Mouse (Mus musculus) splenic B cell, adult 2 months (primary cell): ENCODE data around the gene Cend1.
A peak's percentile ranks its signal among the peaks of the same experiment; 100 is the strongest.
"Not testable (repeated sequence)": the region's sequence is repeated elsewhere in the genome, so short reads cannot be mapped to it uniquely, and the experiment has no call there.

Experiments
- DNase-seq: peaks from one replicate; pipeline ENCODE4 v3.0.0-alpha.2; 2011; ENCODE audit warnings: low read depth, low spot score
- H3K27me3 ChIP-seq: 2 replicates; pipeline ENCODE4 v1.6.1; 2012; ENCODE audit warnings: mild to moderate bottlenecking, low read length, moderate library complexity, mixed read lengths; ENCODE audit not compliant: control insufficient read depth, poor library complexity, insufficient read depth, severe bottlenecking
- H3K36me3 ChIP-seq: 2 replicates; pipeline ENCODE4 v1.6.1; 2012; ENCODE audit warnings: mild to moderate bottlenecking, low read length, moderate library complexity, mixed read lengths; ENCODE audit not compliant: control insufficient read depth, poor library complexity, insufficient read depth, severe bottlenecking

Cend1 gene

GRCm38 (mm10) chr7:141458661-141459060 lies 29.4 kb upstream of the Cend1 start:
- DNase-seq = no peak
- peaks cover 10% of the 10 kb centered on the region for H3K36me3 ChIP-seq
- H3K27me3 ChIP-seq = no peaks in the 10 kb centered on the region

GRCm38 (mm10) chr7:141457986-141458660 lies 28.8 kb upstream of the Cend1 start:
- DNase-seq = peak; percentile 81
- H3K36me3 ChIP-seq = peaks cover 10% of the 10 kb centered on the region
- no peaks in the 10 kb centered on the region for H3K27me3 ChIP-seq

- no peaks in the 10 kb centered on the region for H3K27me3 ChIP-seq
- DNase-seq = no peak
- H3K36me3 ChIP-seq = peaks cover 10% of the 10 kb centered on the region
These were observed 27.9 kb upstream of the Cend1 start for GRCm38 (mm10) chr7:141457236-141457635.

- no peak for DNase-seq
- peaks cover 10% of the 10 kb centered on the region for H3K36me3 ChIP-seq
- H3K27me3 ChIP-seq = no peaks in the 10 kb centered on the region
These were observed 27.4 kb upstream of the Cend1 start for GRCm38 (mm10) chr7:141456739-141457138.

- H3K27me3 ChIP-seq = no peaks in the 10 kb centered on the region
- peaks cover 14% of the 10 kb centered on the region for H3K36me3 ChIP-seq
- peak; percentile 72 for DNase-seq
These were observed 26.5 kb upstream of the Cend1 start for GRCm38 (mm10) chr7:141455610-141456314.

GRCm38 (mm10) chr7:141454967-141455551 lies 25.8 kb upstream of the Cend1 start, which contains the start of gene Pnpla2:
Gene Pnpla2 (plus strand): TSS chr7:141455198.
- DNase-seq = peak; percentile 95
- Histone ChIP-seq H3K27me3 (no peaks in the 10 kb centered on the region), H3K36me3 (peaks cover 18% of the 10 kb centered on the region)

- Histone ChIP-seq H3K36me3 (peaks cover 13% of the 10 kb centered on the region), H3K27me3 (no peaks in the 10 kb centered on the region)
- no peak for DNase-seq
These were observed 24.3 kb upstream of the Cend1 start for GRCm38 (mm10) chr7:141453636-141454035.

GRCm38 (mm10) chr7:141451928-141452327 lies 22.6 kb upstream of the Cend1 start:
- no peak for DNase-seq
- H3K27me3 ChIP-seq = no peaks in the 10 kb centered on the region
- H3K36me3 ChIP-seq = peaks cover 11% of the 10 kb centered on the region

GRCm38 (mm10) chr7:141447110-141447991 lies 18.1 kb upstream of the Cend1 start, which contains the start of gene Rplp2:
Gene Rplp2 (plus strand): TSS chr7:141447370.
- peak; percentile 93 for DNase-seq
- Histone ChIP-seq H3K27me3 (no peaks in the 10 kb centered on the region), H3K36me3 (peaks cover 11% of the 10 kb centered on the region)

- not testable (repeated sequence) for H3K27me3 ChIP-seq, DNase-seq
These were observed 17.1 kb upstream of the Cend1 start for GRCm38 (mm10) chr7:141446374-141446773.

GRCm38 (mm10) chr7:141443828-141444237 lies 14.5 kb upstream of the Cend1 start, which contains the start of gene Pidd1:
Gene Pidd1 (minus strand): TSS chr7:141444025.
- peak; percentile 53 for DNase-seq

More at GRCm38 (mm10) chr7:141446374-141446773, 17.1 kb upstream of the Cend1 start:
- H3K36me3 ChIP-seq = peaks cover 11% of the 10 kb centered on the region

GRCm38 (mm10) chr7:141443081-141443821 lies 14.0 kb upstream of the Cend1 start:
- DNase-seq = no peak
- Histone ChIP-seq H3K36me3 (no peaks in the 10 kb centered on the region), H3K27me3 (no peaks in the 10 kb centered on the region)

More at GRCm38 (mm10) chr7:141443828-141444237, 14.5 kb upstream of the Cend1 start, which contains the start of gene Pidd1:
- Histone ChIP-seq H3K27me3 (no peaks in the 10 kb centered on the region), H3K36me3 (peaks cover 3% of the 10 kb centered on the region; the same call in 1 of the 2 replicates)

GRCm38 (mm10) chr7:141442199-141442598 lies 12.9 kb upstream of the Cend1 start:
- Histone ChIP-seq H3K36me3 (no peaks in the 10 kb centered on the region), H3K27me3 (no peaks in the 10 kb centered on the region)
- DNase-seq = no peak
